Mouse (Mus musculus): ENCODE measurements around the gene Aspscr1.
A peak's percentile ranks its signal among the peaks of the same experiment; 100 is the strongest.
"Not testable (repeated sequence)": the region's sequence is repeated elsewhere in the genome, so short reads cannot be mapped to it uniquely, and the experiment has no call there.

Gene Aspscr1

GRCm38 (mm10) chr11:120642939-120643600 is 29.7 kb upstream of the Aspscr1 start:
- DNase-seq: no peak

- DNase-seq: peak; percentile 87
Measured at GRCm38 (mm10) chr11:120643601-120643987, 29.2 kb upstream of the Aspscr1 start, which contains the start of gene Pycr1. Gene Pycr1, minus strand, starts transcription at chr11:120643769.

- no peak for DNase-seq
Measured at GRCm38 (mm10) chr11:120647047-120647830, 25.5 kb upstream of the Aspscr1 start.

- peak; percentile 49 for DNase-seq
Measured at GRCm38 (mm10) chr11:120648001-120648476, 24.7 kb upstream of the Aspscr1 start, which contains the start of gene Myadml2. Gene Myadml2, minus strand, starts transcription at chr11:120648158.

- DNase-seq: no peak
Measured at GRCm38 (mm10) chr11:120651872-120652271, 20.9 kb upstream of the Aspscr1 start.

GRCm38 (mm10) chr11:120654741-120655140 is 18.0 kb upstream of the Aspscr1 start:
- no peak for DNase-seq

GRCm38 (mm10) chr11:120657301-120657700 is 15.5 kb upstream of the Aspscr1 start:
- DNase-seq: no peak

- peak; percentile 45 for DNase-seq
Measured at GRCm38 (mm10) chr11:120658876-120659410, 13.8 kb upstream of the Aspscr1 start.

- no peak for DNase-seq
Measured at GRCm38 (mm10) chr11:120659509-120660300, 13.1 kb upstream of the Aspscr1 start.

- DNase-seq: no peak
Measured at GRCm38 (mm10) chr11:120660301-120661075, 12.3 kb upstream of the Aspscr1 start.

GRCm38 (mm10) chr11:120661076-120661460 is 11.7 kb upstream of the Aspscr1 start, which contains the start of gene Notum:
Gene Notum, minus strand, starts transcription at chr11:120661175.
- DNase-seq: no peak

- no peak for DNase-seq
Measured at GRCm38 (mm10) chr11:120662759-120663158, 10.0 kb upstream of the Aspscr1 start.

- DNase-seq: no peak
Measured at GRCm38 (mm10) chr11:120663714-120664113, 9.1 kb upstream of the Aspscr1 start.

- DNase-seq: no peak
Measured at GRCm38 (mm10) chr11:120665406-120665805, 7.4 kb upstream of the Aspscr1 start.

- DNase-seq: no peak
Measured at GRCm38 (mm10) chr11:120666617-120667016, 6.2 kb upstream of the Aspscr1 start.

- DNase-seq: no peak
Measured at GRCm38 (mm10) chr11:120673594-120674122, 885 bp downstream of the Aspscr1 start.

- DNase-seq: not testable (repeated sequence)
Measured at GRCm38 (mm10) chr11:120675875-120676274, 3.1 kb downstream of the Aspscr1 start.

GRCm38 (mm10) chr11:120676951-120677350 is 4.2 kb downstream of the Aspscr1 start:
- DNase-seq: no peak

- no peak for DNase-seq
Measured at GRCm38 (mm10) chr11:120679909-120680308, 7.1 kb downstream of the Aspscr1 start.

- DNase-seq: no peak
Measured at GRCm38 (mm10) chr11:120682683-120683082, 9.9 kb downstream of the Aspscr1 start.

GRCm38 (mm10) chr11:120683536-120683935 is 10.8 kb downstream of the Aspscr1 start:
- no peak for DNase-seq

- DNase-seq: no peak
Measured at GRCm38 (mm10) chr11:120684086-120684485, 11.3 kb downstream of the Aspscr1 start.

All from cerebellum, adult 11 months (tissue).